Mouse (Mus musculus): ENCODE results near the gene Slc8a2. TPM values are rescaled to one million over a fixed set of nuclear protein-coding genes. Genes with fewer than 3 reads are reported as not detected.

Gene Slc8a2
- polyA plus RNA-seq, 1 experiment, result 0.78 TPM

Other genes with a start within 250 kb of the Slc8a2 start
- gene Crx, start 249.9 kb upstream of the Slc8a2 start, polyA plus RNA-seq (2012; rRNA removed), result not detected in 2 replicates
- gene Crxos, start 247.2 kb upstream of the Slc8a2 start, polyA plus RNA-seq (2012; rRNA removed), result not detected in 2 replicates
- 363 and 392 TPM in 2 replicates for gene Selenow, start 207.4 kb upstream of the Slc8a2 start, polyA plus RNA-seq (2012; rRNA removed)
- gene Nop53, start 183.8 kb upstream of the Slc8a2 start, polyA plus RNA-seq (2012; rRNA removed), result 102 and 118 TPM in 2 replicates
- 251 and 304 TPM in 2 replicates for gene Ehd2, start 162.3 kb upstream of the Slc8a2 start, polyA plus RNA-seq (2012; rRNA removed)
- gene Bicra, start 81.9 kb upstream of the Slc8a2 start, polyA plus RNA-seq (2012; rRNA removed), result 3.7 and 6.6 TPM in 2 replicates
- gene Zfp541, start 68.0 kb upstream of the Slc8a2 start, polyA plus RNA-seq (2012; rRNA removed), result 0.19 and 0.36 TPM in 2 replicates
- gene Napa, start 31.4 kb upstream of the Slc8a2 start, polyA plus RNA-seq (2012; rRNA removed), result 234 and 275 TPM in 2 replicates
- gene Kptn, start 9.9 kb upstream of the Slc8a2 start, polyA plus RNA-seq (2012; rRNA removed), result 29.9 and 30.9 TPM in 2 replicates
- gene Meis3, start 45.3 kb downstream of the Slc8a2 start, polyA plus RNA-seq (2012; rRNA removed), result 10.8 and 12.4 TPM in 2 replicates
- 18.2 and 20.6 TPM in 2 replicates for gene Dhx34, start 92.2 kb downstream of the Slc8a2 start, polyA plus RNA-seq (2012; rRNA removed)
- gene C5ar2, start 114.3 kb downstream of the Slc8a2 start, polyA plus RNA-seq (2012; rRNA removed), result 0.62 and 0.90 TPM in 2 replicates
- 15.3 and 16.5 TPM in 2 replicates for gene C5ar1, start 129.7 kb downstream of the Slc8a2 start, polyA plus RNA-seq (2012; rRNA removed)
- gene Inafm1, start 143.8 kb downstream of the Slc8a2 start, polyA plus RNA-seq (2012; rRNA removed), result 37.4 and 49.1 TPM in 2 replicates
- gene Ccdc9, start 157.0 kb downstream of the Slc8a2 start, polyA plus RNA-seq (2012; rRNA removed), result 35.3 and 37.7 TPM in 2 replicates
- 13.2 and 14.9 TPM in 2 replicates for gene Bbc3, start 178.6 kb downstream of the Slc8a2 start, polyA plus RNA-seq (2012; rRNA removed)

Measured in gonadal fat pad, adult 2 months (tissue).